Mouse (Mus musculus) right cerebral cortex, postnatal 14 days (tissue): ENCODE results near the gene Ocel1.
A peak's percentile ranks its signal among the peaks of the same experiment; 100 is the strongest.

Source experiments
- DNase-seq: peaks from one replicate; pipeline ENCODE4 v3.0.0; 2022

The Ocel1 gene

GRCm38 (mm10) chr8:71380178-71381171, 9.4 kb downstream of the Ocel1 start:
- DNase-seq, result no peak

GRCm38 (mm10) chr8:71381421-71381970, 10.4 kb downstream of the Ocel1 start, which contains the start of gene Nr2f6:
Gene Nr2f6 (minus strand): TSS chr8:71381960.
- peak; percentile 66 for DNase-seq

- peak; percentile 74 for DNase-seq
Observed at GRCm38 (mm10) chr8:71381971-71382961, 11.2 kb downstream of the Ocel1 start.

GRCm38 (mm10) chr8:71383396-71383795, 12.3 kb downstream of the Ocel1 start:
- no peak for DNase-seq

- DNase-seq, result no peak
Observed at GRCm38 (mm10) chr8:71383860-71384259, 12.8 kb downstream of the Ocel1 start.

- no peak for DNase-seq
Observed at GRCm38 (mm10) chr8:71385212-71385835, 14.2 kb downstream of the Ocel1 start.

GRCm38 (mm10) chr8:71388267-71388666, 17.2 kb downstream of the Ocel1 start:
- DNase-seq, result no peak

- peak; percentile 1 for DNase-seq
Observed at GRCm38 (mm10) chr8:71391696-71392095, 20.6 kb downstream of the Ocel1 start.

- no peak for DNase-seq
Observed at GRCm38 (mm10) chr8:71392391-71392790, 21.3 kb downstream of the Ocel1 start.

GRCm38 (mm10) chr8:71392871-71393270, 21.8 kb downstream of the Ocel1 start:
- no peak for DNase-seq

- no peak for DNase-seq
Observed at GRCm38 (mm10) chr8:71394481-71394880, 23.4 kb downstream of the Ocel1 start.

- no peak for DNase-seq
Observed at GRCm38 (mm10) chr8:71395071-71395470, 24.0 kb downstream of the Ocel1 start.

GRCm38 (mm10) chr8:71395629-71396028, 24.5 kb downstream of the Ocel1 start, which contains the start of gene Ushbp1:
Gene Ushbp1 (minus strand): TSS chr8:71395802.
- no peak for DNase-seq

GRCm38 (mm10) chr8:71396639-71397305, 25.7 kb downstream of the Ocel1 start, which contains the start of gene Babam1:
Gene Babam1 (plus strand): TSS chr8:71396861.
- peak; percentile 86 for DNase-seq

GRCm38 (mm10) chr8:71397701-71398100, 26.6 kb downstream of the Ocel1 start:
- DNase-seq, result no peak

GRCm38 (mm10) chr8:71400826-71401225, 29.7 kb downstream of the Ocel1 start:
- DNase-seq, result no peak

- no peak for DNase-seq
Observed at GRCm38 (mm10) chr8:71401454-71401853, 30.4 kb downstream of the Ocel1 start.

- DNase-seq, result no peak
Observed at GRCm38 (mm10) chr8:71402446-71402964, 31.4 kb downstream of the Ocel1 start.

GRCm38 (mm10) chr8:71403107-71403885, 32.2 kb downstream of the Ocel1 start:
- no peak for DNase-seq

GRCm38 (mm10) chr8:71404011-71404410, 32.9 kb downstream of the Ocel1 start:
- no peak for DNase-seq
